Mouse (Mus musculus) cerebellum, postnatal 36 days (tissue): ENCODE measurements around the gene Ehbp1l1.

ENCODE experiments used
- DNase-seq, 2 experiments: peaks; one replicate each; pipeline ENCODE4 v3.0.0; 2021 to 2022; ENCODE audit warnings: mixed read lengths in 2 of 2

Gene Ehbp1l1

GRCm38 (mm10) chr19:5725767-5726515 is at the start of gene Ehbp1l1:
TSS of gene Ehbp1l1 (minus strand) at chr19:5726317.
- no peak for DNase-seq

GRCm38 (mm10) chr19:5770925-5771860 is 45.1 kb upstream of the Ehbp1l1 start, which contains the start of gene Scyl1:
TSS of gene Scyl1 (minus strand) at chr19:5771419.
- peak; percentile 94 to 95 for DNase-seq

DNA sequence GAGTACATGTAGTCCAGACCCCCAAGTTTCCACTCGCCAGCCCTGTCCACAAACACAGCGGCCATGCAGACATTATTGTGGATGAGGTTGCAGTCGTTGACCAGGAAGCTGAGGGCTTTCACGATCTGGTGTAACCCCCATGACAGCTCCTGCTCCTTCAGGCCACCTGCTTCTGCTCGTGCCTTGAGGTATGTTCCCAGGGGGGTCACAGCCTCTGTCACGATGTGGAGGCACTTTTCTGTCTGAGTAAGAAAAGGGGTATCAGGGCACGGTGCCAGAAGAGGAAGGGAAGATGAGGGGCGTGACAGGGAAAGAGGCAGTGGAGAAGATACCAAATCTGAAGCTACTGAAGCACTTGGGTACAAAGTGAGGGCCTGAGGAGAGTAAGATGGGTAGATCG is 44.2 kb upstream of the Ehbp1l1 start:
- no peak for DNase-seq

- no peak for DNase-seq
Observed at GRCm38 (mm10) chr19:5767271-5767670, 41.2 kb upstream of the Ehbp1l1 start.

DNA sequence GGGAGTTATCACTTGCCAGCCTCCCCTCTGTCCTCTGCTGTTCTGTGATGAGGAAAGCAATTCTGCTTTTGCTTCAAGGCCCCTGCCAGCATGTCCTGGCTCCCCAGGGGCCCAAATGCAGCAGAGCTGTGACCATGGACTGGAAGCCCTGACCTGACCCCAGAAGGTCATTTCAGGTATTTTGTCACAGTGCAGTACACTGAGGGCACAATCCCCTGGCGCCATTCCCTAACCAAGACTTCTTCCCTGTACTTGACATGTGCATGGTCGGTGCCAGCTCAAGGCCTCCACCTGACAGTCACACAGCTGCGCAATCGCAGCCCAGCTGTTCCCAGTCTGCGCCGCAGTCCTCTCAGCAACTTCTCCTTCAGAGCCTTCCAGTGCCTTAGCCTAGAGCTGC is 37.0 kb upstream of the Ehbp1l1 start:
- DNase-seq: no peak

DNA sequence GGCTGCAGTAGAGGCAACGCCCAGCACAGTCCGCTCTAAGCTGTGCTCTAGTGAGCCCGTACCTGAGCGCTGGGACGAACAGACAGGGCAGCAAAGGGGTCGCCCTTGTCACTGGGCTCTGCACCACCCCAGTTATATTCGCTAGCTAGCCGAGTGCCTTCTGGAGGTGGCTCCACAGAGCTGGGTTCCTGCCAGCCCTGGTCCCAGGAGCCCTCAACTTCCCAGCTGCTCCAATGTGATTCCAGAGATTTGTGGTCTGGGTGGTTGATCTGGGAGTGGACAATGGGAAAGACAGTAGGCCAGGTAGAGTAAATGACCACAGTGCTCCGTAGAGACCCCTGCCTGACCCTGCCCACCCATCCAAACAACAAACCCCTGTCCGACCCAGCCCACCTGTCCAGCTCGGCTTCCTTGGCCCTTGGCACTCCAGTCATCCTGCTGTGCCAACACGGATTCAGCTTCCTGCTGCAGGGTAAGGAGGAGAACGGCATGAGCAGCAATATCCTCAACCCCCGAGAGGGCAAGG is 32.8 kb upstream of the Ehbp1l1 start:
- no peak for DNase-seq

GRCm38 (mm10) chr19:5756991-5757636 is 31.0 kb upstream of the Ehbp1l1 start:
- peak in 1 of 2 experiments; percentile 22 for DNase-seq

GRCm38 (mm10) chr19:5756321-5756985 is 30.3 kb upstream of the Ehbp1l1 start:
- DNase-seq: peak in 1 of 2 experiments; percentile 23

DNA sequence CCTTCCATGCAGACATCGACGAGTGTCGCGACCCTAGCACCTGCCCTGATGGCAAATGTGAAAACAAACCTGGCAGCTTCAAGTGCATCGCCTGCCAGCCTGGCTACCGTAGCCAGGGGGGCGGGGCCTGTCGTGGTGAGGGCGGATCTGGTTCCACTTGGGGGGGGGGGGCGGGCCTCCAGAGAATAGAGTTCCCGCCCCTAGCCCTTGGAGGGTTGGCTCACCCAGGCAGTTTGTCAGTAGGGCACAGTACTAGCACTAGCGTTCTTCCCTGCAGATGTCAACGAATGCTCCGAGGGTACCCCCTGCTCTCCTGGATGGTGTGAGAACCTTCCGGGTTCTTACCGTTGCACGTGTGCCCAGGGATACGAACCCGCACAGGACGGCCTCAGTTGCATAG is 25.6 kb upstream of the Ehbp1l1 start:
- DNase-seq: peak in 1 of 2 experiments; percentile 43

DNA sequence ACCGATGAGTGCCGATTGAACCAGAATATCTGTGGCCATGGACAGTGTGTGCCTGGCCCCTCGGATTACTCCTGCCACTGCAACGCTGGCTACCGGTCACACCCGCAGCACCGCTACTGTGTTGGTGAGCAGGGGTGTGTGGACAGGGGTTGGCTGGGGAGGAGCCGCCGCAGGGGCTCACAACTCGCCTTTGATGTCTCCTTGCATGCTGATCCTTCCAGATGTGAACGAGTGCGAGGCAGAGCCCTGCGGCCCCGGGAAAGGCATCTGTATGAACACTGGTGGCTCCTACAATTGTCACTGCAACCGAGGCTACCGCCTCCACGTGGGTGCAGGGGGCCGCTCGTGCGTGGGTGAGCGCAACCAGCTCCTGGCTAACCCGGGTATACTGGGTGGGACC is 24.8 kb upstream of the Ehbp1l1 start:
- no peak for DNase-seq

DNA sequence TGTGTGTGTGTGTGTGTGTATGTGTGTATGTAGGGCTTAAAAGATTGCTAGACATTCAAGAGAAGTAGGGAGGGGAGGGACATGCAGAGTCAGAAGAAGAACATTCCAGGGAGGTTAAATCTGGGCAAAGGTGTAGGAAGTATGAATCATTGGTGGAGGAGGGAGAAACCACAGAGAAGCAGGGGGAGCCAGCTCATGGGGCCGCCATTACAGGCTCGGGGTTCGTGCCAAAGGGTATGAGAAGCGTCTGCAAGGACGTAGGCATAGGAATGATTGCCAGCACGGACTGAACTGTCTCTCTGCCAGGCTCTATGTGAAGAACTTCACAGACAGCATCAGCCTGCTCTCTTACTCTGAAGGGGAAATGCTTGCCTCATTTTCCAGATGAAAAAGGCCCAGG is 23.4 kb upstream of the Ehbp1l1 start:
- no peak for DNase-seq

GRCm38 (mm10) chr19:5746907-5747363 is 20.8 kb upstream of the Ehbp1l1 start:
- DNase-seq: no peak

GRCm38 (mm10) chr19:5745756-5746710 is 19.9 kb upstream of the Ehbp1l1 start:
- DNase-seq: no peak

DNA sequence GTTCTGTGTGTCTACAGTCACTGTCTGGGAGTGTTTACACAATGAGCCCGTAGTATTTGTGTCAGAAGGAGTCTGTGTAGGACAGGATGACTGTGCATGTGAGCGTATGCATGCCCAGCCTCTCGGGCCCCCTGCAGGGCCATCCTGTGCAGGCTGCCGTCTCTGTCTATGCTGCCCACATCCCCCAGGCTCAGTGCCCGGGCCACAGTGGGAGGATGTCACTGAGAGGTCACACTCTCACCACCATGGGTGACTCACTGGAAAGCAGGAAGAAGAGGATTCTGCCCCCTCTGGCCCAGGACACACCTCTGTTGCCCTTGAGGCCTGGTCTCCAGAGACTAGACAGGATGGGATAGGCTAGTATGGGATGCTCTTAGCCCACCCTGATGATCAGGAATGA is 17.5 kb upstream of the Ehbp1l1 start:
- peak; percentile 65 to 74 for DNase-seq

GRCm38 (mm10) chr19:5742241-5742641 is 16.1 kb upstream of the Ehbp1l1 start:
- DNase-seq: peak in 1 of 2 experiments; percentile 58

GRCm38 (mm10) chr19:5741641-5742240 is 15.6 kb upstream of the Ehbp1l1 start:
- DNase-seq: peak; percentile 73 to 75

DNA sequence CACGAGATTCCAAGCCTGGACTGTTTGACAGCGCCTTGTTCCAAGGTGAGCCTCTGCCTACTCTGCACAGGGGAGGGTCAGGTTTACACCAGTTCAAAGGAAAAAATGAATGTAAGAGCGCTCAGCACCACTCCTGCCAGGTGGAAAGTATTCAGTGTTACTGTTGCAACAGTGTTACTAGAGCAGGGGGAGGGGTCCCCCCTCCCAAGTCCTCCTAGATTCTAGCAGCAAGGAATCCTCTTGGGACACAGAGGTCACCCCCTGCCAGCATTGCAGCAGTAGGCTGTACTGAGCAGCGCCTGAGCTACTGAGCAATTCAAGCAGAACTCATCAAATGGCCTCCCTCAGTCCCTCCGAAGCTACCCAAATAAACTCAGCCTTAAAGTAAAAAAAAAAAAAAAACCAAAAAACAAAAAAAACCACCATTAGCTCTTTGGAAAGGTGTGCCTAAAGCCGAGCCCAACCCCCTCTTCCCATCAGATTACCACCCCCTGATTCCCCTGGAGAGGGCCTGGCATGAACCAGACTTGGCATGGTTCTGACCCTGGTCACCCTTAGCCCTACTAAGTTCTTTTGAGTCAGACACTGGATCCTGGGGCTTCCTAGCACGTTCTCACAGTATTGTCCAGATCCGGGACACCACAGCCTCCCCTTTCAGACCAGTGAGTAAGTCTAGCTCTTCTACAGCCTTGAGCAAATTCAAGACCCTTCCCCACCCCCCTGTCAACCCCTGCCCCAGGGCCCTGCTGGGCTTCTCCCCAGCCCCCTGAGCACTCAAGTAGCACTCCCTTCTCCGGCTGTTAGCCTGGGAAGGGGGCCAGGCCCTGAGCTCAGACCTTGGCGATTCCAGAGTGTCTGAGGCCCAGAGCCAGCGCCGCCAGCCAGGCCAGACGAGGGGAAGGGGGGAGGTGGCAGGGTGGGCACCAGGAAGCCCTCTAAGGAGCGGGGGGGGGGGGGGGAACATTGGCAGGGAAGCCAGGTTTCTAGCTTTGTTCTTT is 14.5 kb upstream of the Ehbp1l1 start, which contains the start of gene Ltbp3:
TSS of gene Ltbp3 (plus strand) at position 585 of the 998 bp plus-strand sequence.
- peak; percentile 73 to 84 for DNase-seq

DNA sequence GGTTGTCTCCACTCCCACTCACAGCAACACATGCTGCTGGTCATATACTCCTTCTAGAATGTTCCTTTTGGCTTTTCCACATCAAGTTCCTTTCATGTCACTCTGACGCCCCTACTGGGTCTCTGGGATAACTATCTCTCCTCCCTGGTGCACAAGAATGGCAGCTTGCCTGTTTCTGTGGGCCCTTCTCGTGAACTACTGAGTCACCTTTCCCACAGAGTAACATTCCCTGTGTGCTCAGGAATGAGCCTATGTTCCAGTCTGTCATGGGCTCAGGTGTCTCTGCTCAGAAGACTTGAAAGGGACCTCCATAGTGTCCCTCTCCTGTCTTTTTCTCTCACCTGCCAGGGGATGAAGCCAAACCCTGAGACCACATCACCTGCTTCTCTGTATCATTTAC is 13.3 kb upstream of the Ehbp1l1 start:
- DNase-seq: no peak

- DNase-seq: no peak
Observed at GRCm38 (mm10) chr19:5734325-5734724, 8.2 kb upstream of the Ehbp1l1 start.
